Mouse (Mus musculus): ENCODE data around the gene Prr5.
A peak's percentile ranks its signal among the peaks of the same experiment; 100 is the strongest.

Gene Prr5

GRCm38 (mm10) chr15:84668938-84669747 lies at the start of gene Prr5:
Gene Prr5 (plus strand): TSS chr15:84669620.
- peak; percentile 79 for DNase-seq

GRCm38 (mm10) chr15:84620028-84620427 lies 49.4 kb upstream of the Prr5 start:
- no peak for DNase-seq

GRCm38 (mm10) chr15:84621722-84622428 lies 47.5 kb upstream of the Prr5 start:
- DNase-seq, result no peak

- peak; percentile 16 for DNase-seq
These were observed 44.5 kb upstream of the Prr5 start for GRCm38 (mm10) chr15:84624870-84625269.

GRCm38 (mm10) chr15:84625712-84626414 lies 43.6 kb upstream of the Prr5 start:
- peak; percentile 23 for DNase-seq

GRCm38 (mm10) chr15:84627308-84627707 lies 42.1 kb upstream of the Prr5 start:
- DNase-seq, result no peak

GRCm38 (mm10) chr15:84629680-84630079 lies 39.7 kb upstream of the Prr5 start:
- peak; percentile 59 for DNase-seq

GRCm38 (mm10) chr15:84631560-84631959 lies 37.9 kb upstream of the Prr5 start:
- DNase-seq, result peak; percentile 82

- peak; percentile 43 for DNase-seq
These were observed 35.1 kb upstream of the Prr5 start for GRCm38 (mm10) chr15:84634361-84634760.

GRCm38 (mm10) chr15:84638405-84638804 lies 31.0 kb upstream of the Prr5 start:
- no peak for DNase-seq

- DNase-seq, result no peak
These were observed 30.4 kb upstream of the Prr5 start for GRCm38 (mm10) chr15:84639072-84639450.

- DNase-seq, result peak; percentile 84
These were observed 29.8 kb upstream of the Prr5 start for GRCm38 (mm10) chr15:84639451-84640136.

GRCm38 (mm10) chr15:84640722-84641121 lies 28.7 kb upstream of the Prr5 start:
- DNase-seq, result no peak

- DNase-seq, result no peak
These were observed 28.3 kb upstream of the Prr5 start for GRCm38 (mm10) chr15:84641127-84641526.

- no peak for DNase-seq
These were observed 27.5 kb upstream of the Prr5 start for GRCm38 (mm10) chr15:84641948-84642347.

GRCm38 (mm10) chr15:84643178-84643577 lies 26.2 kb upstream of the Prr5 start:
- DNase-seq, result no peak

- DNase-seq, result no peak
These were observed 17.9 kb upstream of the Prr5 start for GRCm38 (mm10) chr15:84651481-84651880.

GRCm38 (mm10) chr15:84653151-84653550 lies 16.3 kb upstream of the Prr5 start:
- DNase-seq, result no peak

- DNase-seq, result peak; percentile 68
These were observed 15.1 kb upstream of the Prr5 start for GRCm38 (mm10) chr15:84653979-84654966.

GRCm38 (mm10) chr15:84654975-84655374 lies 14.4 kb upstream of the Prr5 start:
- DNase-seq, result no peak

GRCm38 (mm10) chr15:84656689-84657088 lies 12.7 kb upstream of the Prr5 start:
- DNase-seq, result no peak

Measured in kidney, adult 18-20 months (tissue).